Mouse (Mus musculus): ENCODE data around the gene Ugt1a7c. TPM values are rescaled to one million over a fixed set of nuclear protein-coding genes. Genes with fewer than 3 reads are reported as not detected.
"Not testable (repeated sequence)": the region's sequence is repeated elsewhere in the genome, so short reads cannot be mapped to it uniquely, and the experiment has no call there.

Gene Ugt1a7c
- total RNA-seq (2021), result 1 to 10 TPM in 1 of 2 experiments, under 1 TPM in 1; 0.72 to 1.2 TPM

DNA sequence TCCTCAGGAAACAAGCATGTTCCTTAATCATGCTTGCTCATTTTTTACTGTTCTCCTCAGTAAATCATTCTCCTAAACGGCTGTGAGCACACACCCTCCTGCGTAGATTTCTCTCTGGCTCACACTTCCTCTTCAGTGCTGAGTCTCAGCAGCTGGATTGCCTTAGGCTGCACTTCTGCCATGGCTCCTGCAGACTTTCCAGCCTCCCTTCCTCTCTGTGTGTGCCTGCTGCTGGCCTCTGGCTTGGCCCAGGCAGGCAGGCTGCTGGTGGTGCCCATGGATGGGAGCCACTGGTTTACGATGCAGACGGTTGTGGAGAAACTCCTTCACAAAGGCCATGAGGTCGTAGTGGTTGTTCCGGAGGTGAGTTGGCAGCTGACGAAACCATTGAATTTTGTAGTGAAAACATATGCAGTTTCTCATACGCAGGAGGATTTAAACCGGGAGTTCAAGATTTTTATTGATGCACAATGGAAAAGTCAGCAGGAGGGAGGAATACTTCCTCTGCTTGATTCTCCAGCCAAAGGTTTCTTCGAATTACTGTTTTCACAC, at the start of gene Ugt1a7c:
Gene Ugt1a7c (plus strand): TSS at position 122 of the 552 bp plus-strand sequence.
- peak; percentile 22 for DNase-seq

DNA sequence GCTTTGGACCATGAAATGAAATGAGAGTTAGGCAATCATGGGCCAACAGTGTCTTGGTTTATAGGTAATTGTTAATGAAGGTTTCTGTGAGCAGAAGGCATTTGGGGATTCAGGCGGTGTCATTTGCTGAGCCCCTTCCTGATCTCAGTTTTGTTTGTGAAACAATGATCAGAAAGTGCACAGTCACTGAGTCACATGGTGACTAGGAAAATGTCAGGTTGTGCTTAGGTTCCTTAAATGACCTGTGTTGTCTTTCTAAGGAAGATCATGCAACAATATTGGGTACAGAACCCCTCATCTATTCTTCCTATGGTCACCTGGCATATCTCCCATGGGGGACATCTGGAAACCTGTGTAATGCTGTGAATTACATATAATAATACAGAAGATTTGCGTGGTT, 47.5 kb upstream of the Ugt1a7c start:
- DNase-seq, result not testable (repeated sequence)

DNA sequence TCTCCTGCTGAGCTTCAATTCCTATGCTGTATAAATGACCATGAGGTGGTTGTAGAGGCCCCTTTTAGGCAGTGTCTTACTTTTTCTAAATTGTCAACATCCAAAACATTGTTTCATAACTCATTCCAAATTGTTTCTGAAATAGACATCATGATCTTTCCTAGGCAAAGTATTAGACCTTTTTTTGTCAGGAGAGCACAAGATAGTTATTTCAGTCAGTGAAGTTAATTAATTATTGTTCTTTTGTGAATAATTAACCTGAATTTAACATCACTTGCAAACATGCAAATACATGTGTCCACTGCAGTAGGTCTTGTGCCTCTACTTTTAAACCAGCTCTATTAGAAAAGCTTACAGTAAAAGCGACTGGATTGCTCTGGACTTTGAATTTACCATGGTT, 39.8 kb upstream of the Ugt1a7c start, which contains the start of gene Ugt1a10:
Gene Ugt1a10 (plus strand): TSS at position 301 of the 400 bp plus-strand sequence.
- DNase-seq, result no peak

- not testable (repeated sequence) for DNase-seq
These were observed 28.3 kb upstream of the Ugt1a7c start for GRCm38 (mm10) chr1:88066472-88067102.

- no peak for DNase-seq
These were observed 24.4 kb upstream of the Ugt1a7c start, which contains the start of gene Ugt1a9 for GRCm38 (mm10) chr1:88070495-88070894. Ugt1a9 (plus strand) TSS chr1:88070800.

GRCm38 (mm10) chr1:88070902-88071301, 24.0 kb upstream of the Ugt1a7c start:
- no peak for DNase-seq

GRCm38 (mm10) chr1:88074471-88074870, 20.4 kb upstream of the Ugt1a7c start:
- DNase-seq, result no peak

- no peak for DNase-seq
These were observed 17.7 kb upstream of the Ugt1a7c start for GRCm38 (mm10) chr1:88077128-88077527.

- DNase-seq, result no peak
These were observed 13.2 kb upstream of the Ugt1a7c start for GRCm38 (mm10) chr1:88081670-88082069.

GRCm38 (mm10) chr1:88086125-88086524, 8.7 kb upstream of the Ugt1a7c start:
- DNase-seq, result no peak

DNA sequence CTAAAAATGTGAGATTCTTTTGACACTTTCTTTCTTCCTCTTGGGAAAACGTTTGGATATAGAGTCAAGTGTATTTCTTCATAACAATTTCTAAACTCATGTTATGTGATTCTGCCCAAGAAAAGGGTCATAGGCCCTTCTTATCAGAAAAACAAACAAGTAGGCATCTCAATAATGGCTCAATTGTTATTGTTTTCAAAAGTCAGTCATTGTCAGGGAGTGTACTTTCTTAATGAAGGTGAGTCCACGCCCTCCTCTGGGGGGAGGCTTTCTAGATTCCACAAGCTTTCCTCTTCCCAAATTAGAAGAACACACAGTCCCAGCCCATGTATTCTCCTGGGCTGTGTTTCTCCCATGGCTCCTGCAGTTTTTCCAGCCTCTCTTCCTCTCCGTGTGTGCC, 7.3 kb upstream of the Ugt1a7c start, which contains the start of gene Ugt1a8:
Gene Ugt1a8 (plus strand): TSS at position 301 of the 400 bp plus-strand sequence.
- no peak for DNase-seq

- DNase-seq, result no peak
These were observed 2.5 kb upstream of the Ugt1a7c start for GRCm38 (mm10) chr1:88092341-88092740.

DNA sequence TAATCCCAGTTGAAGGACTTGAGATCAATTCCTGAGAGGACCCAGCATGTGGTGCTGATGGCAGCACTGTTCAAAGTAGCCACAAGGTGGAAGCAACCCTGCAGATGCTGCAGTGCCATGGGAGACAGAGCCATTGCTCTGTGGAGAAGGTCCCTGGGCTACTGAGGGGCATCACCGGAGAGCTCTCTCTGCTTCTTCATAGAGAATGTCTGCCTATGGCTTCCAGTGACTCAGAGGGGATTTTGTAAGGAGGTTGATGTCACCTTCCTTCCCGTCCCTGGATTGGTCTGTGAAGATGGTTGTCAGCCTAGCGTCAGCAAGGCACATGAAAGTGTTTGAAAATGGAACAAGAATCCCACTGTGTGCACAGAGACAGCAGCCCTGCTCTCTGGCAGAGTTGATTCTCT, 589 bp upstream of the Ugt1a7c start:
- DNase-seq, result not testable (repeated sequence)

GRCm38 (mm10) chr1:88098546-88098945, 3.7 kb downstream of the Ugt1a7c start:
- DNase-seq, result not testable (repeated sequence)

DNA sequence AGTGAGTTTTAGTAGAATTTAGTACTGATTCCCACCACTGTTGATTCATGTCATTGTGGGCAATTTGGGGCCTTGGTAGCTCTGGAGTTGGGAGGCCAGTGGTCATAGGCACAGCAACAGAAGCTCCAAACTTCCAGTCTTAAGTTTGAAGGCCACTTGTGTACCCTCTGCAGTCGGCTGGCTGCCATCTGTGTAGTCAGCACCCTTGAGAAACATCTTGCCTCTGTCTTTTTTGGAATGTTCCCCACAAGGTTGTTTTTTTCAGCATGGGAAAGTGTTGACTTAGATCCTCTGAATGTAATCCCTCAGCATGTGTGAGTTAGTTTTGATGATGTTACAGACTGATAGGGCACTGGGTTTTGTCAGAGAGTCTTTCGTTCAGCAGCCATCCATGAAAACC, 4.8 kb downstream of the Ugt1a7c start:
- not testable (repeated sequence) for DNase-seq

- not testable (repeated sequence) for DNase-seq
These were observed 8.2 kb downstream of the Ugt1a7c start, which contains the start of gene Ugt1a6b for GRCm38 (mm10) chr1:88103019-88103418. Ugt1a6b (plus strand) TSS chr1:88103252.

DNA sequence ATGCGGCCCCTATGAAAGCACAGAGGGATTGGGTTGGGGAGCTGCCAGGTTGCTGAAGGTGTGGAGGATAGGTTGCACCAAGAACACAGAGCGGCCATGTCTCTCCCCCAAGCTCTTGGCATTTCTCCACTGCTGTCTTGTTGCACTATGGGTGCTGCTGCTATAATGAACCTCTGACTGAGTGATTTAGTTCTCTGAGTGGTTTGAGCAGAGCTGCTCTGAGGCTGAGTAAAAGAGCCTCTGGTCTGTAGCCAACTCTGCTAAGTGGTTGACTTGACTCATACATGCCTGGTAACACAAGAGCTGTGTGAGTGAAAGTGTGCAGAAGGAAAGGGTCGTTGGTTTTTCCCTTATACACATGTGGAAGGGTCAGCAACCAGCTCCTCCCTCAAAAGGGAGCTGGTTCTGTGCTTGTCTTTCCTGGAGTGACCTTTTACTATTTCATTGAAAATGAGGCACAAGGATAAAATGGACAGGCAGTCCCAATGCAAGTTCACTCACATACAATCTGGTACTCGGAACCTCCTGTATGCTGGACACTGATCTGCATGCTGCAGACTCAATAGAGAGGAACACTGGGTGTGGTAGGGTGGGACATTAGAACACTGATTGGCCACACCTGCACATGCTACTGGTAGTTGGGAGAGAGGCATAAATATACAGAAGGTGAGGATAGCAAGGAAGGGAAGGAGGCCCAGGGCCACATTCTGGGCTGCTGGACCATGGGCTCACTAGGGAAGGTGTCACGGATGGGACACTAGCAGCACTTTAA, 9.0 kb downstream of the Ugt1a7c start:
- DNase-seq, result not testable (repeated sequence)

GRCm38 (mm10) chr1:88104667-88105430, 10.0 kb downstream of the Ugt1a7c start:
- no peak for DNase-seq

GRCm38 (mm10) chr1:88105656-88106055, 10.8 kb downstream of the Ugt1a7c start:
- DNase-seq, result no peak

DNA sequence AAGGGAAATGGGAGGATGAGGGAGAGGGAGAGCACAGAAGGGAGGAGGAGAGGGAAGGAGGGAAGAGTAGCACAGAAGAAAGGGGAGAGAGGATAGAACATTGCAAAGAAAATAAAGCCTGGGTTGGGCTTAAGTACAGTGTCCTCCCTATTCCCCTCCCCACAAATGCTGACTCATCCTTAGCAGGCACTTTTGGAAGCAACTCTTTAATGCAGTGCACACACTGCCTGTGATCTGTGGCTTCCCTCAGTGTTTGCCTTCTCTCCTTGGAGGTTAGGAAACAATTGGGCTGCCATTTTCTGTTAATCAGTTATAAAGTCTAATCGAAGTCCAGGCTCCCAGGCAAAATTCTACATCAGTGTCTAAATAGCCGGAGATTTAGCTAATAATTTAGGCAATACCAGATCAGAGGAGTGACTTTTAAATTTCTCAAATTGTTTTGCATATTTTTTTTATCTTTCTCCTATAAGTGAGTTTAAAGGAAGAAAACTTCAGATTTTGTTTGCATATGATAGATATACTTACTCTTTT, 14.2 kb downstream of the Ugt1a7c start:
- not testable (repeated sequence) for DNase-seq

DNA sequence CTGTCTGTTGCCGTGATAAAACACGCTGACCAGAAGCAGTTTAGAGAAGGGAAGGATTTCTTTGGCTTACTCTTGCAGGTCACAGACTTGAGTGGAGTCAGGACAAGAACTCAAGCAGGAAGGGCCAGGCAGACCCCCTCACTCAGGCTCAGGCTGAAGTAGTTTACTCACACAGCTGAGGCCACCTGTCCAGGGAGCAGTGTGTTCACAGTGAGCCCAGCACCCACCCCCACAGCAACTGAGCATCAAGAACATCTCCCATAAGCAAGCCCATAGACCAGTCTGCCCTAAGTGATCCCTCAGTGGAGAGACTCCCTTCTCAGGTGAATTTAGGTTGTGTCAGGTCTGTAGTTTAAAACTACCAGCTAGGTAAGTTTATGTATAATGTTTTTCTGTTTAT, 14.7 kb downstream of the Ugt1a7c start:
- DNase-seq, result not testable (repeated sequence)

DNA sequence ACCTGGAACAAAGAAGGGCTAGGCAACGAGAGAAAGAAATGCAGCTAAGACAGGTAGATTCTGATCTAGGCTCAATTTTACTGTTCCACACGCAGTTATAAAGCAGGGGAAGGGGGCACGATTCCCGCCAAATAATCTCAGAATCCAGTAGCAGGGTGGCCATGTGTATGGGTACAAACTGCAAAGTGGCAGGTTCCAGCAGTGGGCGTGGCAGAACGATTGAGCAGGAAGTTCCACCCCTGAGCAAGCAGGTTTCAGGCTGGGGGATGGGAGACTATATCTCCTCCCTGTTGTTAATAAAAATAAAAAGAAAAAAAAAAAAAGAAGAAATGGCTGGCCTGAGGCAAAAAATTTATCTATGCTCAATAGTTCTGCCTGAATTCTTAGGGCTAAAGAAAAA, 17.9 kb downstream of the Ugt1a7c start:
- DNase-seq, result not testable (repeated sequence)

Measured in heart, postnatal 4 days (tissue).